Mouse (Mus musculus) erythroblast, embryonic 14.5 days (primary cell): ENCODE results near the gene Traf3ip1.

ENCODE experiments used
- GATA1 ChIP-seq: IDR thresholded peaks from 2 replicates; pipeline ENCODE4 v1.6.1; 2012; ENCODE audit warnings: low read length, inconsistent platforms, mixed read lengths
- TAL1 ChIP-seq: IDR thresholded peaks from 3 replicates; pipeline ENCODE4 v1.6.1; 2012; ENCODE audit warnings: low read length, inconsistent platforms, mixed read lengths

DNA sequence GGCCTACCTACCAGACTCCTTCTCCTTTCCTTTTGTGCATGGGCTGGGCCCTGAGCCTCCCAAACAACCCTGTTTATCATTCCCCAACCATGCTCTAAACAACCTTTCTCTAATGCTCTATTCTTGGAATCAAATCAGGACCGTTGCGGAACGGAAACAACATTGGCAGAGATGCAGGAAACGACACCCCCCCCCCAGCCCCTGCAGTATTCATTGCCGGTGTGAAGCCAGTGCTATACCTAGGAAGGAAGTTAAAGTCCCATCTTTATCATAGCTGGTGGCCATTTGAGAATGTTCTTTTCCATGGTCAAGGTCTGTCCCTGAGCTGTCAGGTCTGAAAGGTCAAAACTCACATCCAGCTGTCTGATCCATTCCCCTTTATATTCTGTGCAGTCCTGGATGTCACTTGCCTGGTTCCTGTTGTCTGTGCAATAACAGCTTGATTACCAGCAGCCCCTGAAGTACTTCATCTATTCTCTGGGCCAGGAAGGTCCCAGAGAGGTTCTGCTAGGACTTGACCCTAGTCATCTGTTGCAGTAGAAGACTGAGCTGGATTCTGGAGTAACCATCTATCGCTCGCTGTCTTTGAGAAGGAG lies 11.7 kb upstream of the Traf3ip1 start:
- TF ChIP-seq TAL1 = no peak
- no peak for TF ChIP-seq GATA1
